Mouse (Mus musculus) E14TG2a.4 (cell line): ENCODE data around the gene Mvp.

ENCODE experiments used
- H3K27me3 ChIP-seq: 2 replicates; pipeline ENCODE4 v1.6.1; 2014; ENCODE audit warnings: low read length, control low read depth; ENCODE audit not compliant: insufficient read depth
- H3K36me3 ChIP-seq: 2 replicates; pipeline ENCODE4 v1.6.1; 2014; ENCODE audit warnings: low read length, control low read depth; ENCODE audit not compliant: insufficient read depth
- H3K4me1 ChIP-seq: replicated peaks from 2 replicates; pipeline ENCODE4 v1.6.1; 2014; ENCODE audit warnings: low read depth, low read length, control low read depth
- H3K4me3 ChIP-seq: replicated peaks from 2 replicates; pipeline ENCODE4 v1.5.1; 2014; ENCODE audit warnings: mild to moderate bottlenecking, low read length
- H3K9me3 ChIP-seq: 2 replicates; pipeline ENCODE4 v1.6.1; 2014; ENCODE audit warnings: low read length, control low read depth
- CTCF ChIP-seq: conservative IDR thresholded peaks from 2 replicates; pipeline ENCODE4 v1.5.1; 2014; ENCODE audit warnings: low read length
- NANOG ChIP-seq: IDR thresholded peaks from 2 replicates; pipeline ENCODE4 v1.6.1; 2014; ENCODE audit warnings: borderline replicate concordance, low read length, mixed read lengths
- POU5F1 ChIP-seq: IDR thresholded peaks from 2 replicates; pipeline ENCODE4 v1.6.1; 2014; ENCODE audit warnings: low read length, borderline replicate concordance

The Mvp gene

GRCm38 (mm10) chr7:127016486-127016938 lies 2.1 kb upstream of the Mvp start:
- Histone ChIP-seq H3K4me3 (peak overlapping the region; percentile 97), H3K4me1 (peaks cover 84% of the 10 kb centered on the region), H3K27me3 (no peaks in the 10 kb centered on the region), H3K9me3 (no peaks in the 10 kb centered on the region), H3K36me3 (peaks cover 55% of the 10 kb centered on the region)
- no peak for TF ChIP-seq CTCF
- TF ChIP-seq POU5F1: no peak
- no peak for TF ChIP-seq NANOG

DNA sequence TGATC lies 1.9 kb upstream of the Mvp start, which contains the start of gene Pagr1b:
TSS of gene Pagr1b (minus strand) at position 4 of the 5 bp plus-strand sequence.
- H3K4me3 ChIP-seq: peak within 1 kb of the TSS; percentile 97
- H3K4me1 ChIP-seq: peaks cover 84% of the 10 kb centered on the region

GRCm38 (mm10) chr7:127016081-127016480 lies 1.7 kb upstream of the Mvp start:
- H3K9me3 ChIP-seq: no peaks in the 10 kb centered on the region
- peaks cover 59% of the 10 kb centered on the region for H3K36me3 ChIP-seq
- H3K4me3 ChIP-seq: peak overlapping the region; percentile 97
- no peaks in the 10 kb centered on the region for H3K27me3 ChIP-seq
- TF ChIP-seq POU5F1 (no peak), NANOG (no peak), CTCF (no peak)
- peaks cover 84% of the 10 kb centered on the region for H3K4me1 ChIP-seq

More for the DNA sequence above, 1.9 kb upstream of the Mvp start, which contains the start of gene Pagr1b:
- no peak for TF ChIP-seq CTCF
- TF ChIP-seq POU5F1: no peak
- no peak for TF ChIP-seq NANOG
- peaks cover 57% of the 10 kb centered on the region for H3K36me3 ChIP-seq
- H3K9me3 ChIP-seq: no peaks in the 10 kb centered on the region
- H3K27me3 ChIP-seq: no peaks in the 10 kb centered on the region

DNA sequence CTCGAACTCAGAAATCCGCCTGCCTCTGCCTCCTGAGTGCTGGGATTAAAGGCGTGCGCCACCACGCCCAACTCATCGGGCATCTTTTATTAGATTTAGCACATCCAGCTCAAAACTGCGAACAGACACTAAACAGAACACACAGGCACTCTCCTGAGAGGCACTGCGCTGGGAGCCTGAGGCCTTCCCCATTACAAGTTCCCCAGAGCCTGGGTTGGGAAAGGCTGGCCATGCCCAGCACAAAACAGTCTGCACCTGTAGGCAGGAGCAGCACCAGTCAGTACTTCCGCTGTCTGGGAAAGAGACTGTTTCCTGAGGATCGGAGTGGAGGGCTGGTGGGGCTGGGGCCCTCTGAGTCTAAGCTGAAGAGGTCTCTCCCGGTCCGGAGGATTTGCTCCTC lies 572 bp upstream of the Mvp start:
- Histone ChIP-seq H3K27me3 (no peaks in the 10 kb centered on the region), H3K4me1 (peaks cover 85% of the 10 kb centered on the region), H3K4me3 (peak overlapping the region; percentile 97), H3K9me3 (no peaks in the 10 kb centered on the region), H3K36me3 (peaks cover 66% of the 10 kb centered on the region)
- no peak for TF ChIP-seq POU5F1
- no peak for TF ChIP-seq NANOG
- TF ChIP-seq CTCF: no peak

- H3K4me1 ChIP-seq: peaks cover 85% of the 10 kb centered on the region
- H3K9me3 ChIP-seq: no peaks in the 10 kb centered on the region
- H3K36me3 ChIP-seq: peaks cover 54% of the 10 kb centered on the region
- H3K27me3 ChIP-seq: no peaks in the 10 kb centered on the region
- peak overlapping the region; percentile 97; the same call in 1 of the 2 replicates for H3K4me3 ChIP-seq
- TF ChIP-seq NANOG (no peak), POU5F1 (no peak)
Measured at GRCm38 (mm10) chr7:127013385-127013784, 1.0 kb downstream of the Mvp start.

- Histone ChIP-seq H3K9me3 (no peaks in the 10 kb centered on the region), H3K36me3 (peaks cover 54% of the 10 kb centered on the region), H3K4me3 (peak overlapping the region; percentile 97; the same call in 1 of the 2 replicates), H3K27me3 (no peaks in the 10 kb centered on the region), H3K4me1 (peaks cover 85% of the 10 kb centered on the region)
- no peak for TF ChIP-seq NANOG
- no peak for TF ChIP-seq CTCF
- no peak for TF ChIP-seq POU5F1
Measured at GRCm38 (mm10) chr7:127012845-127013244, 1.6 kb downstream of the Mvp start.

DNA sequence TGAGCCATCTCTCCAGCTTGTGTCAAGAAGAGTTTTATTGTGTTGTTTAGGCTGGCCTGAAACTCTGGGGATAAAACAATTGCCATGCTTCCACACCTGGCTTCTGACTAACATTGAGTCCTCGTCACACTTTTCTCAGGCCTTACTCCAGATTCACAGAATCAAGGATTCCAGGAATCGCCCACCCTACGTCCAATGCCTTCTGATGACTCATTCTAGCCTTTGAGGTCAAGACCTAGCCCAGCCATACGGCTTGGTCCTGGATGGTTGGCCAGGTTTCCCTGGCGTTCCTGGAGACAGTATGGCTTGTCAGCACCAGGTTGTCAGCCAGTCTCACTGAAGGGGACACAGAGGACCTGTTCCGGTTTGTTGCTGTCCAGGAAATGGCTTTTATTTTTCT lies 2.0 kb downstream of the Mvp start:
- Histone ChIP-seq H3K4me3 (no peak overlapping the region), H3K36me3 (peaks cover 54% of the 10 kb centered on the region), H3K4me1 (peaks cover 86% of the 10 kb centered on the region), H3K27me3 (no peaks in the 10 kb centered on the region), H3K9me3 (no peaks in the 10 kb centered on the region)
- TF ChIP-seq POU5F1: no peak
- TF ChIP-seq NANOG: no peak
- TF ChIP-seq CTCF: no peak

DNA sequence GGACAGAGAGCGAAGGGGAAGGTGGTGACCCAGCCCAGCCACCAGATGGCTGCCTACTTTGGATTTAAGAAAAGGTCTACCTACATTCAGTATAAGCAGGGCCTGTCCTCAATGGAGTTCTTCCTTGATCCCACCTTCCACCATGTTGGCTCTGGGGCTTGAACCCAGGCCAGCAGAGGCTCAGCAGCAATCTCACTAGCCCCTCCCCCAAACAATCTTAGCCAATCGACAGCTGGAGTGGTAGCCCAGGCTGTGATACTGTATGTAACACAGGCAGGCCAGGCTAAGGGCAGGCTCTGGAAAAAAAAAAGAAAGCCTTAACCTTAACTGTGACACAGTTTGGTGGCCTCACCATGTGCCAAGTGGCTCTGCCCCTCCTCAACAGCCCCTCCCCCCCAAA lies 2.7 kb downstream of the Mvp start:
- Histone ChIP-seq H3K27me3 (no peaks in the 10 kb centered on the region), H3K9me3 (no peaks in the 10 kb centered on the region), H3K4me3 (peak overlapping the region; percentile 30), H3K4me1 (peaks cover 92% of the 10 kb centered on the region), H3K36me3 (peaks cover 54% of the 10 kb centered on the region)
- TF ChIP-seq POU5F1 (no peak), NANOG (no peak), CTCF (no peak)

- peaks cover 96% of the 10 kb centered on the region for H3K4me1 ChIP-seq
- H3K36me3 ChIP-seq: peaks cover 54% of the 10 kb centered on the region
- H3K9me3 ChIP-seq: no peaks in the 10 kb centered on the region
- TF ChIP-seq CTCF (no peak), NANOG (no peak), POU5F1 (no peak)
- H3K4me3 ChIP-seq: peak overlapping the region; percentile 30; the same call in 1 of the 2 replicates
- no peaks in the 10 kb centered on the region for H3K27me3 ChIP-seq
Measured at GRCm38 (mm10) chr7:127011051-127011450, 3.4 kb downstream of the Mvp start.
